Comparison of ENCODE assay signal across 10 mouse cellular contexts in genomic region chr2:153107046-153107766, GRCm38 (mm10). TPM values are rescaled to one million over a fixed set of nuclear protein-coding genes. Genes with fewer than 3 reads are reported as not detected.
DNase-seq lines count a peak whose midpoint lies in the region; ATAC-seq and TF ChIP-seq lines count a peak whose summit lies in the region.
"Had no signal": no experiment of that assay in that cellular context is flagged by ENCODE, and none has a peak within 500 bp of the region (broad histone marks: within the 10 kb centered on the region; RNA-seq: fewer than 3 reads in every experiment).

No protein-coding gene starts in this region.

- TF ChIP-seq CTCF in liver, embryonic 14.5 days (IDR thresholded peaks at IDR 0.05; ENCODE audit: low read depth): no peak
- no peak for TF ChIP-seq CTCF in stomach, postnatal 0 days (IDR thresholded peaks at IDR 0.05; ENCODE audit: low read depth)

- no peak overlapping the region for H3K4me3 ChIP-seq in liver, embryonic 14.5 days (ENCODE audit: insufficient read depth in 1 of 2, low read depth in 2 of 2, low read length in 2 of 2)
- peak overlapping the region; percentile 44; the same call in 1 of the 2 replicates for H3K4me3 ChIP-seq in stomach, postnatal 0 days (ENCODE audit: low read depth, low read length)

- no peak for ATAC-seq in liver, embryonic 14.5 days (ENCODE audit: insufficient read depth)
- no peak for ATAC-seq in stomach, postnatal 0 days (ENCODE audit: low FRiP score, low TSS enrichment)

- WGBS in liver, embryonic 14.5 days (ENCODE audit: insufficient replicate concordance): 35% methylated on average over 23 of the region's 23 CpGs
- 36% methylated on average over 23 of the region's 23 CpGs for WGBS in stomach, postnatal 0 days

- H3K9ac ChIP-seq in liver, embryonic 14.5 days (replicated peaks): no peak overlapping the region
- no peak overlapping the region for H3K9ac ChIP-seq in stomach, postnatal 0 days (ENCODE audit: low read length)

- peaks cover 0 to 1% of the 10 kb centered on the region in 2 experiments; a peak in 1 of 4 replicates for H3K4me1 ChIP-seq in liver, embryonic 14.5 days (replicated peaks; ENCODE audit: control insufficient read depth in 2 of 2, insufficient read depth in 2 of 2, low read length in 1 of 2)
- no peaks in the 10 kb centered on the region for H3K4me1 ChIP-seq in stomach, postnatal 0 days (replicated peaks; ENCODE audit: control insufficient read depth, insufficient read depth)

- no peaks in the 10 kb centered on the region for H3K36me3 ChIP-seq in liver, embryonic 14.5 days (replicated peaks; ENCODE audit: control insufficient read depth, insufficient read depth, low read depth)
- no peaks in the 10 kb centered on the region for H3K36me3 ChIP-seq in stomach, postnatal 0 days (ENCODE audit: control insufficient read depth, insufficient read depth, low read length)

- peak overlapping the region; percentile 54; the same call in 1 of the 2 replicates for H3K4me2 ChIP-seq in liver, embryonic 14.5 days (ENCODE audit: low read depth)
- peak overlapping the region; percentile 79 for H3K4me2 ChIP-seq in stomach, postnatal 0 days (replicated peaks; ENCODE audit: low read depth)

- peaks cover 23% of the 10 kb centered on the region for H3K27me3 ChIP-seq in liver, embryonic 14.5 days (ENCODE audit: control insufficient read depth, insufficient read depth, low read length)
- no peaks in the 10 kb centered on the region for H3K27me3 ChIP-seq in stomach, postnatal 0 days (ENCODE audit: control insufficient read depth, insufficient read depth, low read length)

- TF ChIP-seq EP300 in liver, embryonic 14.5 days (IDR thresholded peaks at IDR 0.05; ENCODE audit: low read depth): no peak
- TF ChIP-seq EP300 in stomach, postnatal 0 days (optimal IDR thresholded peaks at IDR 0.05): no peak

- DNase-seq in embryo, embryonic 10.5 days (ENCODE audit: low spot score): peak; percentile 51
- no peak for DNase-seq in embryo, embryonic 10 days (ENCODE audit: low spot score)
- DNase-seq in urinary bladder, adult 2 months (ENCODE audit: low spot score): peak; percentile 11
- DNase-seq in urinary bladder, postnatal 25 days (ENCODE audit: low spot score): no peak
- DNase-seq in liver, embryonic 14.5 days (ENCODE audit: low read depth in 3 of 3, low spot score in 3 of 3): no peak
- no peak for DNase-seq in stomach, postnatal 0 days (ENCODE audit: low spot score)
- DNase-seq in adrenal gland, adult (ENCODE audit: inconsistent age in 2 of 2, low spot score in 1 of 2): no peak
- DNase-seq in urinary bladder, postnatal 10 days (ENCODE audit: low spot score): no peak
- DNase-seq: gastrocnemius, postnatal 36 days had no signal

- no peak overlapping the region for H3K27ac ChIP-seq in liver, embryonic 14.5 days
- H3K27ac ChIP-seq in stomach, postnatal 0 days (replicated peaks): no peak overlapping the region

- no peaks in the 10 kb centered on the region for H3K9me3 ChIP-seq in liver, embryonic 14.5 days (ENCODE audit: control insufficient read depth, low read length)
- H3K9me3 ChIP-seq in stomach, postnatal 0 days (ENCODE audit: control insufficient read depth, low read length): no peaks in the 10 kb centered on the region
- H3K9me3 ChIP-seq: megakaryocyte, embryonic 14.5 days had no signal

RNA-seq across cellular contexts. Expression of gene Hck, which starts 1.1 kb away (rescaled TPM):
- polyA plus RNA-seq in urinary bladder, adult 2 months (2012; rRNA removed): 4.0 and 4.3 TPM in 2 replicates
- 5.9 and 6.0 TPM in 2 replicates for polyA plus RNA-seq in liver, embryonic 14.5 days (2012; rRNA removed)
- 6.9 and 7.8 TPM in 2 replicates for polyA plus RNA-seq in liver, embryonic 14.5 days (2014; fragmentation: Nextera tagmentation; extraction: Ambion mirVana)
- polyA plus RNA-seq in stomach, postnatal 0 days (2015; fragmentation: Nextera tagmentation; extraction: Ambion mirVana): 3.2 and 3.6 TPM in 2 replicates

RNA-seq across cellular contexts. Expression of gene Ccm2l, which starts 41.5 kb away (rescaled TPM):
- 12.4 and 15.5 TPM in 2 replicates for polyA plus RNA-seq in urinary bladder, adult 2 months (2012; rRNA removed)
- polyA plus RNA-seq in liver, embryonic 14.5 days (2012; rRNA removed): 2.1 and 2.2 TPM in 2 replicates
- polyA plus RNA-seq in liver, embryonic 14.5 days (2014; fragmentation: Nextera tagmentation; extraction: Ambion mirVana): 0.71 and 0.81 TPM in 2 replicates
- polyA plus RNA-seq in stomach, postnatal 0 days (2015; fragmentation: Nextera tagmentation; extraction: Ambion mirVana): 1.1 and 1.2 TPM in 2 replicates

RNA-seq across cellular contexts. Expression of gene Tm9sf4, which starts 53.9 kb away (rescaled TPM):
- 32.9 and 40.1 TPM in 2 replicates for polyA plus RNA-seq in urinary bladder, adult 2 months (2012; rRNA removed)
- polyA plus RNA-seq in liver, embryonic 14.5 days (2012; rRNA removed): 13.0 TPM in 2 replicates
- 23.7 and 32.4 TPM in 2 replicates for polyA plus RNA-seq in liver, embryonic 14.5 days (2014; fragmentation: Nextera tagmentation; extraction: Ambion mirVana)
- polyA plus RNA-seq in stomach, postnatal 0 days (2015; fragmentation: Nextera tagmentation; extraction: Ambion mirVana): 44.0 and 45.6 TPM in 2 replicates

Comparison
In these comparisons a context has a peak if more than half of its experiments do, and no peak if none do; other contexts are left out.
1. DNase-seq: peak in embryo, embryonic 10.5 days (single experiment) and urinary bladder, adult 2 months (single experiment); none in embryo, embryonic 10 days (single experiment), urinary bladder, postnatal 25 days (single experiment), liver, embryonic 14.5 days (0 of 3), stomach, postnatal 0 days (single experiment), adrenal gland, adult (0 of 2) and urinary bladder, postnatal 10 days (single experiment).